Mouse (Mus musculus) bone marrow, adult 2 months (tissue): ENCODE data around the gene Pyroxd1.

ENCODE experiments used
- CTCF ChIP-seq: fragments of 200-500 bp; IDR thresholded peaks from 2 replicates; pipeline ENCODE4 v1.5.1; 2011; ENCODE audit warnings: low read length, control low read depth; ENCODE audit not compliant: control insufficient read depth, insufficient read depth
- POLR2A ChIP-seq: fragments of 200-500 bp; IDR thresholded peaks from 2 replicates; pipeline ENCODE4 v1.6.1; 2011; ENCODE audit warnings: low read depth, mild to moderate bottlenecking, control low read depth, low read length, borderline replicate concordance; ENCODE audit not compliant: control insufficient read depth

DNA sequence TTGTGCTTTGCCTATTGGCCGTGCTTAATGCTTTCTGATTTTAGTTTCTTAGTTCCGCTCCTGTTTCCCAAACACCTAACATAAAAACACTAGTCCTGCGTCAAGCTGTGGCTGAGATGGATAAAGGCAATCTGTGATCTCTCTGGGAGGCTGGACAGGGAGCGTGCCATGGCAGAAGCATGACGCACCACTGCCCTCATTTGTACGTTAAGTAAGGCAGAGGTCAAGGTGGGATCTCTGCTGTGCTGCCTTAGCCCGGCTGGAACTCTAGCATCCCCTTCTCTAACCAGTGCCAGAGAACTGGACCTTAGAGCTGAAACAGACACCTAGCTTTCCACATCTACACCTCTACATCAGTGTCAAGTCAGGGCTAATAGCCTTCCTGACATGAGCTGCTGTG lies 36.2 kb downstream of the Pyroxd1 start:
- TF ChIP-seq CTCF (no peak), POLR2A (no peak)
